Mouse (Mus musculus) liver, adult 10 weeks (tissue): ENCODE measurements around the gene Man1a. TPM values are rescaled to one million over a fixed set of nuclear protein-coding genes. Genes with fewer than 3 reads are reported as not detected.

ENCODE experiments used
- polyA plus RNA-seq: library from polyadenylated mRNA; stranded (reverse); fragments of 350-450 nt; fragmentation: Illumina TruSeq; extraction: RNeasy Lipid Tissue Mini Kit (QIAGEN cat#74804); gene quantifications from one replicate; pipeline ENCODE4 v1.2.3, GENCODE M21; 2014; ENCODE audit warnings: low read depth, low replicate concordance

Man1a gene
- polyA plus RNA-seq = 203 TPM

DNA sequence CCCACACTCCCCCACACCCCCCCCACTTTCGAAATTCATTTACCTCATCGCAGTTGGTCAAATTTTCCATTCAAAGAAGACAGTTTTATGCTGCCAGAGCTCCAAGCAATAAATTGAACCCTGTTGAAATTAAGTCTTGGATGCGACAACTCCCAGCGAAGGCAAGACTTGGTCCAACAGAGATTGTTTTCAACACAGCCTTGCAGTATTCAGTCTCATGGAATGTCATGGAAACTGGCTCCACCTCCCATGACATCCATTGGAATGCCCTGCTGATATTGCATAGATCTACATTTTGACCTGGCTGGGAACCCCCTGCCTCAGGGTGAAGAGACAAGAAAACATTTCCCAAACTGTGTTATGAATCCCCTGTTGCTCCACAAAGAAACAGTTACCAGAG is at the start of gene Man1a:
TSS of gene Man1a (minus strand) at position 190 of the 400 bp plus-strand sequence.

